Mouse (Mus musculus): Measurements from ENCODE around the gene Ndc80.
"Not testable (repeated sequence)": the region's sequence is repeated elsewhere in the genome, so short reads cannot be mapped to it uniquely, and the experiment has no call there.

Ndc80 gene

DNA sequence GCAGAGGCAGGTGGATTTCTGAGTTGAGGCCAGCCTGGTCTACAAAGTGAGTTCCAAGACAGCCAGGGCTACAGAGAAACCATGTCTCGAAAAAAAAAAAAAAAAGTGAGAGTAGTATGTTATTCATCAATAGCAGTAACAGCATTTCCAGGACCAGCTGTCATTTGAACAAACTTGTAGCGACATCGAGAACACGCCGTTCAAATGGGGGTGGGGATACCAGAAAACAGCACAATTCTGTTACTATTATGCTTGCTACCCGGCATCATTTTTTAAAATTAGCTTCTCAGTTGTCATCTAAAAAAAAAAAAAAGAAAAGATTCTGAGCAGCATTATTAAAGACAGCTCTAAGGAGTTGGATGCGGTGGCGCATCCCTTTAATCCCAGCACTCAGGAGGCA is 49.2 kb downstream of the Ndc80 start:
- no peak for DNase-seq

DNA sequence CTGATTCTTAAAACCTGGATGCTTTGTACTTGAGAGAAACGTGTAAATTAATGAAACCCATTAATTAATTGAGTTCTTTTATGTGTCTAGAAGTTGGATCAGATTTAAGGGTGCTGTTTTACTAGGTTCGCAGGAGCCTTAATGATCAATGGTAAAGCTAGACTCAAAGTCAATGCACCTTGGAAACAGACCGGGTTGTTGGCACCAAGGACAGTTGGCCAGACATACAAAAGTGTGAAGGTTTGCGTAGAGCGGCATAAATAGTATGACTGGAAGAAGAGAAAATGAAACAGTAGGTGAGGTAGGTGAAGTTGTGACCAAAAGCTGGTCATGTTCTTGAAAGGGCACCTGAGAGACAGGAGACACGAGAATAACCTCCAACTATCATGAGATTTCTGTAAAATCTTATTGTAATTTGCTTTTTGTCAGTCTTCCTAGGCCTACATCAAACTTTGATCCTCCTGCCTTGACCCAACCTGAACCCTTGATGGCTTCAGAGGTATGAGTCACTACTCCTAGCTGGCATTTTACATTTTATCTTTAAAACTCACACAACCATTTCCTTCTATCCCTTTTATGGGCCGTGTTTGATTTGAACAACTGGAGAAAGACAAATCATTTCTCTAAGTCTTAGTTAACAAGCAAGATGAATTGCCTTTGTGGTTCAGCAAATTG is 50.2 kb downstream of the Ndc80 start:
- DNase-seq = no peak

DNA sequence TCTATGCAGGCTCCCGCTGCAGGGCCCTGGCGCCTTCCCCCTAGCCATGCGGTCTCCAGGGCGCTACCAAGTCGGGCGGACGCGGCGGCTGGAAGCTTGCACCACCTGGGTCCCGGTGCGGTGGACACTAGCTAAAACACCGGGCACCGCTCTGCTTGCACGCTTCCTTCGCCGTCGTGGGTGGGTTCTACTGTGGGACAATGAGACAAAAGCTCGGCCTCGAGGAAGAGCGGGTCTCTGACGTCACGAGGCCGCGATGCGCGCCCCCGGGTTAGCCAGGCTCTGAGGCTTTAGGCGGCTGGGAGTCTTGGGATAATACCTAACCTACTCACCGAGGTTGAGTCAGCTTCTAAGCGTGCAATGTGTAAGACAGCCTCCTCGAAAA is 51.0 kb downstream of the Ndc80 start:
- peak; percentile 82 for DNase-seq

DNA sequence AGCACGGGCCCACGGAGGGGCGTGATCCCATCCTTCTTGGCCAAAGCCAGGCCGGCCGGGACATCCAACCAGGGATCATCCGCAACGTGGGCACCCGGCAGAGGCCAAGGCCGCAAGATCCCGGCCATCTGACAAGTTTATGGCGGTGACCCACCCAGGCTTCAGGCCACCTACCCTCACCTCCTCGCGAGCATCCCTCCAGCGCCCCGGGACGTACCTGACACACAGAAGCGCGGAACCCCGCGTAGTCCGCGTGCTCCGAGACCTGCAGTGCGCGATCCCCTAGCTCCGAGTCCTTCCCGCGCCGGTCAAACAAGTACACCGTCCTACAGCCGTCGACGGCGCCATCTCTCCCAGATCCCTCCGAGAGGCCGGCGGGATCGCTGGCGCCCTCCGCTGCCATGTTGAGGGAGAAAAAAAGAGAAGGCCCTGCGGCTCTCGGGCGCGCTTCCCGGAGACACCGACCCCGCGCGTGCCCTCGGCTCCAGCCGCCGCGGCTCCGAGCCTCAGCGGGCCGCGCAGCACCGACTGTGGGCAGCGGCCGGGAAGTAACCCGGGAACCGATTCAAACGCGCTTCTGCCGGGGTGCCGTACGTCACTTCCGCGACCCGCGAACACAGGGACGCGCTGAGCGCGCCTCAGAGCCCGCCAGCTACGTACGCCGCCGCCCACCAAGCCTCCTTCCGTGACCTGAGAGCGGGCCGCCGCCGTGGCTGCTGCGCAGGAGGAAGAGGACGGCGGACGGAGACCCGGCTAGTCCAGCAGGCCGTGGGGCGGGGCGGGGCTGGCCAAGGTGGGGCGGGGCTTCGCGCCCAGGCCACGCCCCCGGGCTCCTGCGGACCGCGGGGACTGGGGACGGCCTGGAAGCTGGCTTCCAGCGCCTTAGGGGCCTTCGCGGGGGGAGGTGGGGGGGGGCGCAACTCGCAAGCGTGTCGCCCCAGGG is 51.6 kb downstream of the Ndc80 start, which contains the start of gene Smchd1:
TSS of gene Smchd1 (minus strand) at position 582 of the 943 bp plus-strand sequence.
- peak; percentile 91 for DNase-seq

DNA sequence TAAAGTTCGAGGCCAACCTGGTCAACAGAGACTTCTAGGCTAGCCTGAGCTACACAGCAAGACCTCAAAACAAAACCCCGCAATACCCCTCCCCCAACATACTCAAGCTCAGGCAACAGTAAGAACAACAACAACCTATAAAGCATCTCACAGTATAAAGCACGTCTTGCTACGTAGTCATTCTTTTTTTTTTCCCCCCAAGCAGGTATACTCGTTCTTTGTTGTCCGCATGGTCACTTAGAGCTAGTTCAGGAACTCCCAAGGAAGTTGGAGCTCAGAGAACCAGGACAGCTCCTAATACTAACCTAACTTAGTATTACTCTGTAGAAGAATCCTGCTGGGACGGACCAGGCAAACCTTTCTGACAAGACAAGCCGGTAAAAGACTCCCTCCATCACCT is 52.5 kb downstream of the Ndc80 start:
- DNase-seq = no peak

DNA sequence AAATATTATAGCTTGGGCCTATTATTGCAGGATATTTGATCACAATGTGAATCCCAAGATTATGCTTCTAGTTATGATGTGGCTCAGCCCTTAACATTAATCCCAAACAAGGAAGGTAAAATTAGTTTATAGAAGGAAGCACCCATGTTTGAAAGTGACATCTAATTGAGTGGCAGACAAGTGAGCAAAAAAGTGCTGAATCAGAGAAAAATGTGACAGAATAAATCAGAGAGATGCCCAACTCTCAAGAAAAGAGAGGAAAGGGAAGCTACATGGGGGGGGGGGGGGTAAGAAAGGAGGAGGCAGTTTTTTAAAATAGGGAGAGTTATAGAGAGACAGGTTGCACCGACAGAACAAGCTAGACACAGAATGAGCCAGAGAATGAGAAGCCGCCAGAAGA is 55.4 kb downstream of the Ndc80 start:
- no peak for DNase-seq

DNA sequence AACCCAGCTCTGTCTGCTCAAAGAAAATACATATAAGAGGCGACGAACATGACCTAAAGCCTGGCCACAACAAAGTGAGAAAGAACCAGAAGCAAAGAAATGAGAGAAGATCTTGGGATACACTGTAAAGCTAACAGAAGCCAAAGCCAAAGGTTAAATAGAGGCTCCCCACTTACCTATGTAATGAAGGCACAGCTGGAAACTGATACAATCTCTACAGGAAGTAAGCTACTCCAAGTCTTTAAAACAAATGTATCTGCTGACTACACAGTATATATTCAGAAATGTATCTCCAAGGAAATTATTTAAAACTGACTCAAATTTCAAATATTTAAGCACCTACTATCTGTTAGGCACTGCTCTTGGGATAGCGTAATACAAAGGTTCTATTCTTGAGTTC is 66.3 kb downstream of the Ndc80 start:
- no peak for DNase-seq

DNA sequence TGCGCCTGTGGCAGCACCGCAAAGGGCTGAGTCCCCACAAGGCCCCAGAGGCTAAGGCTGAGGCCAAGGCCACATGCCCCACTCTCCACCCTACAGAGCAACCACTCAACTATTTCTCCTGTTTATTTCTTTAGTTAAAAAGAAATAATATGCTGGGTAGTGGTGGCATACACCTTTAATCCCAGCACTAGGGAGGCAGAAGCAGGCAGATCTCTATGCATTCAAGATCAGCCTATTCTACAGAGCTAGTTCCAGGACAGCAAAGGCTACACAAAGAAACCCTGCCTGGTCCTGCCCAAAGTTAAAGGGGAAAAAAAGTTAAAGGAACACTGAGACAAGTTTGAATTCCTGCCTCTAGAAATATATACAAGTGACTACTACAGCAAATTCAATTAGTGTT is 66.8 kb downstream of the Ndc80 start, which contains the start of gene Gm4707:
TSS of gene Gm4707 (minus strand) at position 101 of the 400 bp plus-strand sequence.
- no peak for DNase-seq

DNA sequence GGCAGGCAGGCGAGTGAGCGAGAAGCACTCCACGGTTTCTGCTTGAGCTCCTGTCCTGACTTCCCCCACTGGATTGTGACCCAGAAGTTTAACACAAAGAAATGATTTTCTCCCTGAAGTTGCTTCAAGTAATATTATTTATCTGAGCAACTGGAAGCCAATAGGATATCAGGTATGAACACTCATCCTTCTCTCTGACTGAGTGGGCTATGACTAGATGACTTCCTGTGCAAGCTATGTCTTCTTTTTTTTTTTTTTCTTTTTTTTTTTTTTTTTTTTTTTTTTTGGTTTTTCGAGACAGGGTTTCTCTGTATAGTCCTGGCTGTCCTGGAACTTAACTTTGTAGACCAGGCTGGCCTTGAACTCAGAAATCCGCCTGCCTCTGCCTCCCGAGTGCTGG is 69.3 kb downstream of the Ndc80 start:
- not testable (repeated sequence) for DNase-seq
